21 mouse cellular contexts compared by ENCODE assay signal in genomic region chr9:79414989-79415388, GRCm38 (mm10).
A peak's percentile ranks its signal among the peaks of the same experiment; 100 is the strongest.
DNase-seq lines count a peak whose midpoint lies in the region; ATAC-seq and TF ChIP-seq lines count a peak whose summit lies in the region.
"Had no signal": no experiment of that assay in that cellular context is flagged by ENCODE, and none has a peak within 500 bp of the region (broad histone marks: within the 10 kb centered on the region; RNA-seq: fewer than 3 reads in every experiment).

No protein-coding gene starts in this region.

- TF ChIP-seq POLR2A in limb, embryonic 14.5 days (IDR thresholded peaks at IDR 0.05; ENCODE audit: borderline replicate concordance, extremely low read depth, insufficient read depth, insufficient read length) = no peak

- no peak overlapping the region for H3K9ac ChIP-seq in limb, embryonic 14.5 days (ENCODE audit: low read depth, low read length, severe bottlenecking)
- H3K9ac ChIP-seq: embryonic facial prominence, embryonic 13.5 days; forebrain, embryonic 12.5 days had no signal

- no peaks in the 10 kb centered on the region for H3K9me3 ChIP-seq in limb, embryonic 14.5 days (ENCODE audit: control insufficient read depth, low read length)
- H3K9me3 ChIP-seq in limb, embryonic 10.5 days (replicated peaks) = no peaks in the 10 kb centered on the region
- H3K9me3 ChIP-seq: embryonic facial prominence, embryonic 13.5 days; forebrain, embryonic 10.5 days; forebrain, embryonic 12.5 days had no signal

- H3K27ac ChIP-seq in limb, embryonic 14.5 days (replicated peaks; ENCODE audit: low read depth, low read length) = no peak overlapping the region
- H3K27ac ChIP-seq in limb, embryonic 10.5 days = no peak overlapping the region
- H3K27ac ChIP-seq: embryonic facial prominence, embryonic 13.5 days; forebrain, embryonic 10.5 days; forebrain, embryonic 12.5 days had no signal

- no peaks in the 10 kb centered on the region for H3K4me1 ChIP-seq in limb, embryonic 14.5 days (ENCODE audit: control insufficient read depth, insufficient read depth, low read length)
- no peaks in the 10 kb centered on the region for H3K4me1 ChIP-seq in limb, embryonic 10.5 days
- H3K4me1 ChIP-seq: embryonic facial prominence, embryonic 13.5 days; forebrain, embryonic 10.5 days; forebrain, embryonic 12.5 days had no signal

- no peak for ATAC-seq in limb, embryonic 14.5 days (ENCODE audit: low FRiP score, low read depth)
- ATAC-seq: activated CD4-positive, CD25-positive, alpha-beta regulatory T cell, adult 4 months; forebrain, embryonic 14.5 days; forebrain, embryonic 16.5 days; Patski had no signal

- peak; percentile 2 for DNase-seq in limb, embryonic 14.5 days (ENCODE audit: low spot score)
- DNase-seq in limb, embryonic 10.5 days (ENCODE audit: low spot score) = no peak
- peak; percentile 18 for DNase-seq in 3T3-L1 (ENCODE audit: low read depth, low spot score)
- peak; percentile 12 for DNase-seq in fibroblast of lung, adult 2 months (ENCODE audit: low read depth)
- DNase-seq in frontal cortex, postnatal 10 days (ENCODE audit: low spot score in 2 of 2) = no peak
- no peak for DNase-seq in right cerebral cortex, postnatal 4 days
- DNase-seq: adrenal gland, adult 8-10 months; adrenal gland, postnatal 14 days; adrenal gland, postnatal 36 days; cerebellum, adult 11-12 months; cerebellum, adult 2 months; cerebellum, adult 9-10 months; cerebellum, postnatal 10 days; cerebellum, postnatal 25 days had no signal

- no peak overlapping the region for H3K4me3 ChIP-seq in limb, embryonic 14.5 days (replicated peaks; ENCODE audit: low read length)
- no peak overlapping the region for H3K4me3 ChIP-seq in limb, embryonic 10.5 days
- H3K4me3 ChIP-seq: embryonic facial prominence, embryonic 13.5 days; forebrain, embryonic 10.5 days; forebrain, embryonic 12.5 days had no signal

- no peaks in the 10 kb centered on the region for H3K27me3 ChIP-seq in limb, embryonic 14.5 days (ENCODE audit: control insufficient read depth, insufficient read depth, low read length)
- H3K27me3 ChIP-seq in limb, embryonic 10.5 days (ENCODE audit: low read depth, poor library complexity, severe bottlenecking) = no peaks in the 10 kb centered on the region
- H3K27me3 ChIP-seq: embryonic facial prominence, embryonic 13.5 days; forebrain, embryonic 12.5 days; Patski had no signal

- no peak overlapping the region for H3K4me2 ChIP-seq in limb, embryonic 14.5 days (replicated peaks; ENCODE audit: low read depth, low read length, severe bottlenecking)
- H3K4me2 ChIP-seq: embryonic facial prominence, embryonic 13.5 days; forebrain, embryonic 12.5 days had no signal

- H3K36me3 ChIP-seq in limb, embryonic 14.5 days (ENCODE audit: control insufficient read depth, insufficient read depth, low read length) = no peaks in the 10 kb centered on the region
- no peaks in the 10 kb centered on the region for H3K36me3 ChIP-seq in limb, embryonic 10.5 days
- H3K36me3 ChIP-seq: embryonic facial prominence, embryonic 13.5 days; forebrain, embryonic 10.5 days; forebrain, embryonic 12.5 days had no signal

Comparison
In these comparisons a context has a peak if more than half of its experiments do, and no peak if none do; other contexts are left out.
1. DNase-seq: peak in limb, embryonic 14.5 days (single experiment), 3T3-L1 (single experiment) and fibroblast of lung, adult 2 months (single experiment); none in limb, embryonic 10.5 days (single experiment), frontal cortex, postnatal 10 days (0 of 2) and right cerebral cortex, postnatal 4 days (single experiment).